Mouse (Mus musculus): ENCODE measurements around the gene Slc30a5. TPM values are rescaled to one million over a fixed set of nuclear protein-coding genes. Genes with fewer than 3 reads are reported as not detected.
A peak's percentile ranks its signal among the peaks of the same experiment; 100 is the strongest.

Slc30a5 gene
- polyA plus RNA-seq, 1 experiment from 2014 or later = 43.2 TPM

DNA sequence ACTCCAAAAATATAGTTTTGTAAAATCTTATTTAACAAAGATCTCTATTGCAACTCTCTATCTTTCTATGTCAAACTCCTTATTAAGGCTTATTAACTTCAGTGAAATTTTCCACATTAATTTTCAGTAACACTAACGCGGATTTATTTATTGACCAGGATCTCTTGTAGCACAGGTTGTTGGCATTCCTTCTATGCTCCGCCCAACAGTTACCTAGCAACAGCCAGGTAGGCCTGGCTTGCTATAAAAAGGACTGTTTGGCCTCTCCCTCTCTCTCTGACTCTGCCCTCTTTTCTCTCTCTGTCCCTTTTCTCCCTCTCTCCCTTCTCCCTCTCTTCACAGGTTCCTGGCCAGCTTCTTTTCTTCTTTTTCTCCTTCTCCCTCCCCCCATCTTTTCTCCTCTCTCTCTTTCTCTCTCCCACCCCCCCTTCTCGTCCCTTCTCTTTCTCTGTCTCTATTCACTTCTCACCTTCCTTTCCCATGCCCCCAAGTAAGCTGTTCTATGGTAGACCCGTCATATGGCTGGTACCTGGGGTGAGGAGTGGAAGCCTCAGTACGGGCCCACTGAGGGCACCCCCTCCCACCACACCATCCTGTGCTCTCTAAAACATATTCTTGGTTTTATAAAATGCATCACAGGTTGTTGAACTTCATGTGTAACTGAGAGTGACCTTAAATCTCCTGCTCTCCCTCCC is 45.8 kb downstream of the Slc30a5 start:
- Histone ChIP-seq H3K36me3 (peaks cover 13% of the 10 kb centered on the region; the same call in 1 of the 2 replicates), H3K9ac (replicated peaks) (no peak overlapping the region), H3K4me1 (peaks cover 21% of the 10 kb centered on the region), H3K4me2 (replicated peaks) (no peak overlapping the region), H3K9me3 (no peaks in the 10 kb centered on the region), H3K27me3 (no peaks in the 10 kb centered on the region), H3K4me3 (no peak overlapping the region), H3K27ac (replicated peaks) (no peak overlapping the region)
- no peak for ATAC-seq (ENCODE audit: low FRiP score, low read depth)
- WGBS = 70% methylated on average over 6 of the region's 6 CpGs

DNA sequence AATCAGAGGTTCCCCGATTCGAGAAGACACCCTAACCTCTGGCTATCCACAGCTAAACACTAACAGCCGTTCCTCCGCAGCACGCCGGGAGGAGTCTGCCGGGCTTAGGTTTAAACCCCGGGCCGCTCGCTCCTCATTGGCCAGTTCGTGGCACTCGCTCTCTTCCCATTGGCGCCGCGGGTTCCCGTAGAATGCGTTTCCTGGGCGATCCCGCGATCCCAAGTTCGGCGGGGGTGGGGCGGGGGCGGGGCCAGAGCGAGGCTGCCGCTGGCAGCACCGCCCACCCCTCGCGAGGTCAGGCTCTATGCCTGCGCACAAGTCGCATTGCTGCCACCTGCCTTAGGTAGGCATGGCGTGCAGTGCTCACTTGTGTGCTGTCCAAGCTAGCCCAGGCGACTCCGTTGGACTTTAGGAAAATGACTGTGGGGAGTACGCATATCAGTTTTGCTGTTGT is 46.8 kb downstream of the Slc30a5 start, which contains the start of gene Ccnb1:
Gene Ccnb1 (minus strand): TSS at position 157 of the 454 bp plus-strand sequence.
- Histone ChIP-seq H3K9ac (replicated peaks) (peak within 1 kb of the TSS; percentile 78), H3K4me3 (peak within 1 kb of the TSS; percentile 79), H3K4me2 (replicated peaks) (peak within 1 kb of the TSS; percentile 95), H3K27me3 (no peaks in the 10 kb centered on the region), H3K27ac (replicated peaks) (0 out of 2 replicates have a peak within 1 kb of the TSS, but pooled peaks have one; percentile 10), H3K36me3 (peaks cover 17% of the 10 kb centered on the region), H3K9me3 (no peaks in the 10 kb centered on the region), H3K4me1 (peaks cover 21% of the 10 kb centered on the region)
- peak; percentile 99 for ATAC-seq (ENCODE audit: low FRiP score, low read depth)
- under 1% methylated on average over 35 of the region's 35 CpGs for WGBS

GRCm38 (mm10) chr13:100785806-100786413 is 47.3 kb downstream of the Slc30a5 start:
- 0 out of 2 replicates have a peak overlapping the region, but pooled peaks have one; percentile 10 for H3K27ac ChIP-seq (replicated peaks)
- under 1% methylated on average over 30 of the region's 30 CpGs for WGBS

DNA sequence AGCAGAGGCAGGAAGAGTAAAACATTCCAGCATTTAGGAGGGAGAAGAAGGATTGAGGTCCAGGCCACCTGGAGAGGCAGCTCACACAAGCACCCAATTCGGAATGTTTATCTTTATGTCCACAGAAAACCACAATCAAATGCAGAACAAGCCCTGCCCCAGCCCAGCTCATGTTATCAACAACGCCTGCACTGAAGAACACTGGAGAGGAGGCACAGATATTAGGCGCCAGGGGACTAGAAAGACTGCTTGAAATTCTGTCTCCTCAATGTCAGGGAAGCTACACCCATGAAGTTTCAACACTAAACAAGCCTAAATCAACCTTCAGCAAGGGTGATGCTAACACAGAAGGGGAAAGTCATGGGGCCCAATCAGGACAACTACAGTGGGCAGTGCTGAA is 55.7 kb downstream of the Slc30a5 start:
- Histone ChIP-seq H3K27ac (replicated peaks) (no peak overlapping the region), H3K36me3 (peaks cover 30% of the 10 kb centered on the region), H3K4me3 (no peak overlapping the region), H3K27me3 (no peaks in the 10 kb centered on the region), H3K9ac (replicated peaks) (no peak overlapping the region), H3K4me2 (replicated peaks) (no peak overlapping the region), H3K9me3 (no peaks in the 10 kb centered on the region), H3K4me1 (peaks cover 20% of the 10 kb centered on the region)
- WGBS = 83% methylated on average over 3 of the region's 3 CpGs
- ATAC-seq (ENCODE audit: low FRiP score, low read depth) = no peak

More at GRCm38 (mm10) chr13:100785806-100786413, 47.3 kb downstream of the Slc30a5 start:
- Histone ChIP-seq H3K36me3 (peaks cover 17% of the 10 kb centered on the region), H3K9ac (replicated peaks) (peak overlapping the region; percentile 78), H3K4me3 (peak overlapping the region; percentile 79), H3K9me3 (no peaks in the 10 kb centered on the region), H3K27me3 (no peaks in the 10 kb centered on the region), H3K4me1 (peaks cover 21% of the 10 kb centered on the region), H3K4me2 (replicated peaks) (peak overlapping the region; percentile 95)
- peak; percentile 52 for ATAC-seq (ENCODE audit: low FRiP score, low read depth)

- peaks cover 26% of the 10 kb centered on the region for H3K36me3 ChIP-seq
- H3K9ac ChIP-seq (replicated peaks) = 0 out of 2 replicates have a peak overlapping the region, but pooled peaks have one; percentile 24
- H3K27ac ChIP-seq (replicated peaks) = 0 out of 2 replicates have a peak overlapping the region, but pooled peaks have one; percentile 35
- H3K4me3 ChIP-seq = no peak overlapping the region
- H3K4me1 ChIP-seq = peaks cover 20% of the 10 kb centered on the region
- WGBS = 63% methylated on average over 6 of the region's 6 CpGs
- ATAC-seq (ENCODE audit: low FRiP score, low read depth) = no peak
- H3K9me3 ChIP-seq = no peaks in the 10 kb centered on the region
- peak overlapping the region; percentile 86 for H3K4me2 ChIP-seq (replicated peaks)
- no peaks in the 10 kb centered on the region for H3K27me3 ChIP-seq
Measured at GRCm38 (mm10) chr13:100776710-100777109, 56.5 kb downstream of the Slc30a5 start.

GRCm38 (mm10) chr13:100776056-100776419 is 57.2 kb downstream of the Slc30a5 start:
- no peak for ATAC-seq (ENCODE audit: low FRiP score, low read depth)

GRCm38 (mm10) chr13:100775252-100776055 is 57.8 kb downstream of the Slc30a5 start, which contains the start of gene Cenph:
TSS of gene Cenph (minus strand) at chr13:100775899.
- no peaks in the 10 kb centered on the region for H3K9me3 ChIP-seq
- peak; percentile 96 for ATAC-seq (ENCODE audit: low FRiP score, low read depth)
- peak within 1 kb of the TSS; percentile 86 for H3K4me2 ChIP-seq (replicated peaks)
- WGBS = under 1% methylated on average over 42 of the region's 46 CpGs
- peaks cover 20% of the 10 kb centered on the region for H3K4me1 ChIP-seq
- peak within 1 kb of the TSS; percentile 79 for H3K4me3 ChIP-seq
- H3K9ac ChIP-seq (replicated peaks) = peak within 1 kb of the TSS; percentile 75
- H3K36me3 ChIP-seq = peaks cover 30% of the 10 kb centered on the region
- no peaks in the 10 kb centered on the region for H3K27me3 ChIP-seq
- peak within 1 kb of the TSS; percentile 35 for H3K27ac ChIP-seq (replicated peaks)

More at GRCm38 (mm10) chr13:100776056-100776419, 57.2 kb downstream of the Slc30a5 start:
- H3K9ac ChIP-seq (replicated peaks) = peak overlapping the region; percentile 75; the same call in 1 of the 2 replicates
- 12% methylated on average over 8 of the region's 8 CpGs for WGBS
- H3K9me3 ChIP-seq = no peaks in the 10 kb centered on the region
- H3K36me3 ChIP-seq = peaks cover 30% of the 10 kb centered on the region
- peak overlapping the region; percentile 86 for H3K4me2 ChIP-seq (replicated peaks)
- H3K4me1 ChIP-seq = peaks cover 20% of the 10 kb centered on the region
- peak overlapping the region; percentile 35 for H3K27ac ChIP-seq (replicated peaks)
- peak overlapping the region; percentile 79 for H3K4me3 ChIP-seq
- no peaks in the 10 kb centered on the region for H3K27me3 ChIP-seq

DNA sequence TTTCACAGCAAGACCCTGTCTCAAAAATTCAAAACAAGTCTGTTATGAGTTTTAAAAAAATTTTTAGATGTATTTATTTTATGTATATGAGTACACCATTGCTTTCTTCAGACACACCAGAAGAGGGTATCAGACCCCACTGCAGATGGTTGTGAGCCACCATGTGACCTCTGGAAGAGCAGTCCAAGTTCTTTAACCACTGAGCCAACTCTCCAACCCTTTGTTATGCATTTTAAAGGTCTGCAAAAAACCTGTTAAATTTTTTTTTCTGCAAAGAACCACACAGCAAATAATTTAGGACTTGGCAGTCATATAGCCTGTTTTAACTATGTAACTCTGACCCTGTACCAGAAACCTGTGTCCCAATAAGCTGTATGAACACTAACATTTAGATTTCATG is 58.5 kb downstream of the Slc30a5 start:
- peaks cover 20% of the 10 kb centered on the region for H3K4me1 ChIP-seq
- no peaks in the 10 kb centered on the region for H3K9me3 ChIP-seq
- peak overlapping the region; percentile 75; the same call in 1 of the 2 replicates for H3K9ac ChIP-seq (replicated peaks)
- H3K27me3 ChIP-seq = no peaks in the 10 kb centered on the region
- peak overlapping the region; percentile 79 for H3K4me3 ChIP-seq
- H3K36me3 ChIP-seq = peaks cover 31% of the 10 kb centered on the region
- peak overlapping the region; percentile 86 for H3K4me2 ChIP-seq (replicated peaks)
- no peak for ATAC-seq (ENCODE audit: low FRiP score, low read depth)
- H3K27ac ChIP-seq (replicated peaks) = no peak overlapping the region

DNA sequence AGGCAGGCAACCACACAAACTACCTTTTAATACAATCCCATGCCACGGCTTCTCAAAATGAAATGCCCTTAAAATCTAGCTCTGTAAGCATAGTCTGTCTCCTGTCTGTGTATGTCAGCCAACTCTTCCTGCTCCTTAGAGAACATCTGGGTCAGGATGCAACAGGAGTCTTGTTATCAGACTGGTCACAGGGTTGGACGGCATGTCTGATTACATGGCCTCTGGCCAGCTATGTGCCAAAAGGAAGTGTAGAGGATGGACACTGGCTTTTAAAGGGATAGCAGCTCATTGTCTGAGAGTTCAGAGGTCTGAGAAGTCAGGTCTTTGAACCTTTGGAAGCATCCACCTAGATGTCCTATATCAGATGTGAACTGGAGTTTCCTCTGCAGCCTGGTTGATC is 77.9 kb downstream of the Slc30a5 start:
- Histone ChIP-seq H3K27me3 (no peaks in the 10 kb centered on the region), H3K9me3 (no peaks in the 10 kb centered on the region), H3K4me3 (no peak overlapping the region), H3K4me1 (no peaks in the 10 kb centered on the region), H3K36me3 (peaks cover 10% of the 10 kb centered on the region; the same call in 1 of the 2 replicates), H3K27ac (replicated peaks) (no peak overlapping the region), H3K9ac (replicated peaks) (no peak overlapping the region), H3K4me2 (replicated peaks) (no peak overlapping the region)
- ATAC-seq (ENCODE audit: low FRiP score, low read depth) = no peak
- WGBS = 97% methylated on average over 2 of the region's 2 CpGs

GRCm38 (mm10) chr13:100754186-100754585 is 79.0 kb downstream of the Slc30a5 start:
- Histone ChIP-seq H3K9me3 (no peaks in the 10 kb centered on the region), H3K4me3 (no peak overlapping the region), H3K36me3 (peaks cover under 1% of the 10 kb centered on the region; the same call in 1 of the 2 replicates), H3K4me1 (no peaks in the 10 kb centered on the region), H3K4me2 (replicated peaks) (no peak overlapping the region), H3K27me3 (no peaks in the 10 kb centered on the region; the same call in 1 of the 2 replicates), H3K27ac (replicated peaks) (no peak overlapping the region), H3K9ac (replicated peaks) (no peak overlapping the region)
- no peak for ATAC-seq (ENCODE audit: low FRiP score, low read depth)
- WGBS = 73% methylated on average over 4 of the region's 4 CpGs

GRCm38 (mm10) chr13:100753011-100753410 is 80.2 kb downstream of the Slc30a5 start:
- no peak for ATAC-seq (ENCODE audit: low FRiP score, low read depth)
- H3K4me3 ChIP-seq = no peak overlapping the region
- no peaks in the 10 kb centered on the region; the same call in 1 of the 2 replicates for H3K27me3 ChIP-seq
- H3K4me1 ChIP-seq = no peaks in the 10 kb centered on the region
- H3K36me3 ChIP-seq = no peaks in the 10 kb centered on the region
- H3K9ac ChIP-seq (replicated peaks) = no peak overlapping the region
- H3K4me2 ChIP-seq (replicated peaks) = no peak overlapping the region
- WGBS = 79% methylated on average over 6 of the region's 6 CpGs
- no peaks in the 10 kb centered on the region for H3K9me3 ChIP-seq
- H3K27ac ChIP-seq (replicated peaks) = no peak overlapping the region

All from midbrain, embryonic 12.5 days (tissue).